Mouse (Mus musculus) midbrain, embryonic 12.5 days (tissue): ENCODE measurements around the gene Sorcs1. TPM values are rescaled to one million over a fixed set of nuclear protein-coding genes. Genes with fewer than 3 reads are reported as not detected.

ENCODE experiments used
- ATAC-seq: fragments of 200-750 bp; cut with Nextera tagmentation; 2 replicates; pipeline ENCODE4 v1.8.0; 2017; ENCODE audit warnings: low read depth, moderate TSS enrichment, moderate library complexity; ENCODE audit not compliant: low FRiP score
- H3K27ac ChIP-seq: fragments of 300-500 bp; sonication (generic); replicated peaks from 2 replicates; pipeline ENCODE4 v1.5.1; 2016; ENCODE audit warnings: mild to moderate bottlenecking
- H3K27me3 ChIP-seq: fragments of 300-500 bp; sonication (generic); 2 replicates; pipeline ENCODE4 v1.6.1; 2016; ENCODE audit warnings: mild to moderate bottlenecking
- H3K36me3 ChIP-seq: fragments of 300-500 bp; sonication (generic); 2 replicates; pipeline ENCODE4 v1.6.1; 2016
- H3K4me1 ChIP-seq: fragments of 300-500 bp; sonication (generic); 2 replicates; pipeline ENCODE4 v1.6.1; 2016
- H3K4me2 ChIP-seq: fragments of 300-500 bp; sonication (generic); replicated peaks from 2 replicates; pipeline ENCODE4 v1.6.1; 2016; ENCODE audit warnings: mild to moderate bottlenecking, moderate library complexity
- H3K4me3 ChIP-seq: fragments of 300-500 bp; sonication (generic); 2 replicates; pipeline ENCODE4 v1.5.1; 2016; ENCODE audit warnings: mild to moderate bottlenecking
- H3K9ac ChIP-seq: fragments of 300-500 bp; sonication (generic); replicated peaks from 2 replicates; pipeline ENCODE4 v1.6.1; 2016; ENCODE audit warnings: mild to moderate bottlenecking, moderate library complexity
- H3K9me3 ChIP-seq: fragments of 300-500 bp; sonication (generic); 2 replicates; pipeline ENCODE4 v1.6.1; 2016; ENCODE audit warnings: mild to moderate bottlenecking
- WGBS: fragments of 180-500 bp; shearing (Covaris S2); methylation state at CpG from one replicate; pipeline ENCODE4 v1.1.7; 2016; 5-methylcytosine and 5-hydroxymethylcytosine counted together
- polyA plus RNA-seq: library from polyadenylated mRNA; unstranded; fragments of >200 nt; fragmentation: Nextera tagmentation; extraction: Ambion mirVana; gene quantifications from 2 replicates; pipeline ENCODE4 v1.2.1, GENCODE M21; 2016

The Sorcs1 gene
- polyA plus RNA-seq, 1 experiment from 2014 or later, result 6.2 TPM

GRCm38 (mm10) chr19:50534031-50534430 is 144.4 kb downstream of the Sorcs1 start:
- Histone ChIP-seq H3K9me3 (no peaks in the 10 kb centered on the region), H3K4me3 (no peak overlapping the region), H3K27ac (no peak overlapping the region), H3K4me2 (no peak overlapping the region), H3K9ac (no peak overlapping the region), H3K4me1 (peaks cover 5% of the 10 kb centered on the region; the same call in 1 of the 2 replicates), H3K36me3 (no peaks in the 10 kb centered on the region), H3K27me3 (no peaks in the 10 kb centered on the region)
- WGBS, result 35% methylated on average over 5 of the region's 5 CpGs
- no peak for ATAC-seq

GRCm38 (mm10) chr19:50527835-50528234 is 150.6 kb downstream of the Sorcs1 start:
- peaks cover 5% of the 10 kb centered on the region; the same call in 1 of the 2 replicates for H3K4me1 ChIP-seq
- H3K9ac ChIP-seq, result no peak overlapping the region
- H3K4me3 ChIP-seq, result no peak overlapping the region
- no peaks in the 10 kb centered on the region for H3K36me3 ChIP-seq
- H3K4me2 ChIP-seq, result no peak overlapping the region
- H3K9me3 ChIP-seq, result no peaks in the 10 kb centered on the region
- ATAC-seq, result no peak
- no peak overlapping the region for H3K27ac ChIP-seq
- WGBS, result 87% methylated on average over 3 of the region's 3 CpGs
- no peaks in the 10 kb centered on the region for H3K27me3 ChIP-seq

GRCm38 (mm10) chr19:50526094-50526493 is 152.4 kb downstream of the Sorcs1 start:
- Histone ChIP-seq H3K27ac (no peak overlapping the region), H3K36me3 (no peaks in the 10 kb centered on the region), H3K4me1 (no peaks in the 10 kb centered on the region), H3K9me3 (no peaks in the 10 kb centered on the region), H3K4me3 (no peak overlapping the region), H3K4me2 (no peak overlapping the region), H3K27me3 (no peaks in the 10 kb centered on the region), H3K9ac (no peak overlapping the region)
- 78% methylated on average over 8 of the region's 8 CpGs for WGBS
- no peak for ATAC-seq

- 72% methylated on average over 4 of the region's 4 CpGs for WGBS
- H3K27ac ChIP-seq, result no peak overlapping the region
- no peaks in the 10 kb centered on the region for H3K4me1 ChIP-seq
- H3K4me3 ChIP-seq, result no peak overlapping the region
- ATAC-seq, result no peak
- H3K4me2 ChIP-seq, result no peak overlapping the region
- H3K36me3 ChIP-seq, result no peaks in the 10 kb centered on the region
- no peaks in the 10 kb centered on the region for H3K27me3 ChIP-seq
- no peaks in the 10 kb centered on the region for H3K9me3 ChIP-seq
- no peak overlapping the region for H3K9ac ChIP-seq
Observed at GRCm38 (mm10) chr19:50521943-50522342, 156.5 kb downstream of the Sorcs1 start.

GRCm38 (mm10) chr19:50515059-50515673 is 163.3 kb downstream of the Sorcs1 start:
- peak overlapping the region; percentile 30 for H3K4me2 ChIP-seq
- no peaks in the 10 kb centered on the region for H3K9me3 ChIP-seq
- 50% methylated on average over 10 of the region's 10 CpGs for WGBS
- H3K9ac ChIP-seq, result no peak overlapping the region
- no peak overlapping the region for H3K27ac ChIP-seq
- no peak overlapping the region for H3K4me3 ChIP-seq
- peaks cover 16% of the 10 kb centered on the region for H3K4me1 ChIP-seq
- H3K36me3 ChIP-seq, result no peaks in the 10 kb centered on the region
- peak; percentile 52; the same call in 1 of the 2 replicates for ATAC-seq
- no peaks in the 10 kb centered on the region for H3K27me3 ChIP-seq

GRCm38 (mm10) chr19:50514309-50514830 is 164.1 kb downstream of the Sorcs1 start:
- 74% methylated on average over 8 of the region's 8 CpGs for WGBS
- Histone ChIP-seq H3K9ac (no peak overlapping the region), H3K4me2 (no peak overlapping the region), H3K4me1 (peaks cover 16% of the 10 kb centered on the region), H3K27me3 (no peaks in the 10 kb centered on the region), H3K4me3 (no peak overlapping the region), H3K36me3 (no peaks in the 10 kb centered on the region), H3K9me3 (no peaks in the 10 kb centered on the region), H3K27ac (no peak overlapping the region)
- no peak for ATAC-seq

GRCm38 (mm10) chr19:50502816-50503215 is 175.6 kb downstream of the Sorcs1 start:
- H3K27me3 ChIP-seq, result no peaks in the 10 kb centered on the region
- no peaks in the 10 kb centered on the region for H3K36me3 ChIP-seq
- H3K4me3 ChIP-seq, result no peak overlapping the region
- no peak overlapping the region for H3K27ac ChIP-seq
- no peak for ATAC-seq
- 85% methylated on average over 1 of the region's 1 CpGs for WGBS
- H3K4me1 ChIP-seq, result no peaks in the 10 kb centered on the region
- H3K4me2 ChIP-seq, result no peak overlapping the region
- H3K9ac ChIP-seq, result no peak overlapping the region
- no peaks in the 10 kb centered on the region for H3K9me3 ChIP-seq

- H3K4me2 ChIP-seq, result no peak overlapping the region
- WGBS, result 92% methylated on average over 3 of the region's 3 CpGs
- peaks cover 18% of the 10 kb centered on the region for H3K4me1 ChIP-seq
- no peak overlapping the region for H3K9ac ChIP-seq
- no peaks in the 10 kb centered on the region for H3K9me3 ChIP-seq
- H3K27me3 ChIP-seq, result peaks cover 11% of the 10 kb centered on the region
- no peak overlapping the region for H3K4me3 ChIP-seq
- ATAC-seq, result no peak
- no peaks in the 10 kb centered on the region for H3K36me3 ChIP-seq
- no peak overlapping the region for H3K27ac ChIP-seq
Observed at GRCm38 (mm10) chr19:50491121-50491520, 187.3 kb downstream of the Sorcs1 start.

GRCm38 (mm10) chr19:50490721-50491120 is 187.7 kb downstream of the Sorcs1 start:
- Histone ChIP-seq H3K27me3 (peaks cover 11% of the 10 kb centered on the region), H3K4me3 (no peak overlapping the region), H3K27ac (no peak overlapping the region), H3K4me1 (peaks cover 18% of the 10 kb centered on the region), H3K9ac (no peak overlapping the region), H3K36me3 (no peaks in the 10 kb centered on the region), H3K9me3 (no peaks in the 10 kb centered on the region), H3K4me2 (no peak overlapping the region)
- WGBS, result 64% methylated on average over 2 of the region's 2 CpGs
- ATAC-seq, result no peak

GRCm38 (mm10) chr19:50489786-50490185 is 188.7 kb downstream of the Sorcs1 start:
- H3K4me3 ChIP-seq, result no peak overlapping the region
- ATAC-seq, result no peak
- no peak overlapping the region for H3K4me2 ChIP-seq
- 75% methylated on average over 3 of the region's 3 CpGs for WGBS
- no peaks in the 10 kb centered on the region for H3K9me3 ChIP-seq
- H3K27ac ChIP-seq, result no peak overlapping the region
- peaks cover 18% of the 10 kb centered on the region for H3K4me1 ChIP-seq
- H3K27me3 ChIP-seq, result peaks cover 11% of the 10 kb centered on the region
- no peaks in the 10 kb centered on the region for H3K36me3 ChIP-seq
- H3K9ac ChIP-seq, result no peak overlapping the region

- Histone ChIP-seq H3K9ac (no peak overlapping the region), H3K9me3 (no peaks in the 10 kb centered on the region), H3K27me3 (peaks cover 11% of the 10 kb centered on the region), H3K4me2 (peak overlapping the region; percentile 46; the same call in 1 of the 2 replicates), H3K4me3 (no peak overlapping the region), H3K36me3 (no peaks in the 10 kb centered on the region), H3K27ac (no peak overlapping the region), H3K4me1 (peaks cover 18% of the 10 kb centered on the region)
- ATAC-seq, result no peak
- WGBS, result 14% methylated on average over 6 of the region's 6 CpGs
Observed at GRCm38 (mm10) chr19:50488421-50488820, 190.0 kb downstream of the Sorcs1 start.

GRCm38 (mm10) chr19:50487768-50488167 is 190.7 kb downstream of the Sorcs1 start:
- Histone ChIP-seq H3K36me3 (no peaks in the 10 kb centered on the region), H3K9me3 (no peaks in the 10 kb centered on the region), H3K4me1 (peaks cover 18% of the 10 kb centered on the region), H3K27me3 (peaks cover 11% of the 10 kb centered on the region), H3K9ac (no peak overlapping the region), H3K27ac (no peak overlapping the region), H3K4me2 (peak overlapping the region; percentile 46), H3K4me3 (0 out of 2 replicates have a peak overlapping the region, but pooled peaks have one; percentile 9)
- 16% methylated on average over 11 of the region's 11 CpGs for WGBS
- ATAC-seq, result peak; percentile 81
